Mouse (Mus musculus) CH12.LX (cell line): ENCODE data around the gene Trp53bp2.

ENCODE experiments used
- BHLHE40 ChIP-seq: IDR thresholded peaks from 2 replicates; pipeline ENCODE4 v1.6.1; 2011; ENCODE audit warnings: mild to moderate bottlenecking, low read depth, low read length, improper control_type of control experiment
- CTCF ChIP-seq, 2 experiments: IDR thresholded peaks in 1 of 2; conservative IDR thresholded peaks in 1 of 2; 2 replicates each; pipeline ENCODE4 v1.5.1; 2011 to 2012; ENCODE audit warnings: low read depth in 2 of 2, low read length in 2 of 2, improper control_type of control experiment in 1 of 2, inconsistent platforms in 1 of 2, mild to moderate bottlenecking in 1 of 2, moderate library complexity in 1 of 2
- E2F4 ChIP-seq: IDR thresholded peaks from 2 replicates; pipeline ENCODE4 v1.6.1; 2011; ENCODE audit warnings: low read depth, low read length, improper control_type of control experiment; ENCODE audit not compliant: insufficient replicate concordance
- GABPA ChIP-seq: IDR thresholded peaks from 2 replicates; pipeline ENCODE4 v1.6.1; 2012; ENCODE audit warnings: low read depth, low read length, improper control_type of control experiment, inconsistent platforms; ENCODE audit not compliant: insufficient replicate concordance
- MAX ChIP-seq: IDR thresholded peaks from 2 replicates; pipeline ENCODE4 v1.6.1; 2011; ENCODE audit warnings: low read length, improper control_type of control experiment
- MEF2A ChIP-seq: IDR thresholded peaks from 2 replicates; pipeline ENCODE4 v1.6.1; 2014; ENCODE audit warnings: low read depth, mild to moderate bottlenecking, inconsistent platforms, low read length, improper control_type of control experiment, borderline replicate concordance
- MYC ChIP-seq: IDR thresholded peaks from 2 replicates; pipeline ENCODE4 v1.6.1; 2011; ENCODE audit warnings: low read depth, mild to moderate bottlenecking, improper control_type of control experiment, low read length
- PAX5 ChIP-seq: IDR thresholded peaks from 2 replicates; pipeline ENCODE4 v1.6.1; 2012; ENCODE audit warnings: low read length, inconsistent platforms, mixed read lengths
- POLR2A ChIP-seq: IDR thresholded peaks from 2 replicates; pipeline ENCODE4 v1.6.1; 2011; ENCODE audit warnings: low read depth, mild to moderate bottlenecking, improper control_type of control experiment, low read length
- RCOR1 ChIP-seq: conservative IDR thresholded peaks from 2 replicates; pipeline ENCODE4 v1.6.1; 2012; ENCODE audit warnings: low read depth, mild to moderate bottlenecking, inconsistent platforms, low read length, improper control_type of control experiment
- SIN3A ChIP-seq: IDR thresholded peaks from 2 replicates; pipeline ENCODE4 v1.6.1; 2012; ENCODE audit warnings: low read length, improper control_type of control experiment, inconsistent platforms
- USF1 ChIP-seq: IDR thresholded peaks from 2 replicates; pipeline ENCODE4 v1.6.1; 2014; ENCODE audit warnings: low read depth, mild to moderate bottlenecking, inconsistent platforms, low read length, improper control_type of control experiment
- ZC3H11A ChIP-seq: IDR thresholded peaks from 2 replicates; pipeline ENCODE4 v1.6.1; 2012; ENCODE audit warnings: low read depth, mild to moderate bottlenecking, inconsistent platforms, low read length, improper control_type of control experiment
- ZNF384 ChIP-seq: IDR thresholded peaks from 2 replicates; pipeline ENCODE4 v1.6.1; 2012; ENCODE audit warnings: low read depth, low read length, improper control_type of control experiment, inconsistent platforms

DNA sequence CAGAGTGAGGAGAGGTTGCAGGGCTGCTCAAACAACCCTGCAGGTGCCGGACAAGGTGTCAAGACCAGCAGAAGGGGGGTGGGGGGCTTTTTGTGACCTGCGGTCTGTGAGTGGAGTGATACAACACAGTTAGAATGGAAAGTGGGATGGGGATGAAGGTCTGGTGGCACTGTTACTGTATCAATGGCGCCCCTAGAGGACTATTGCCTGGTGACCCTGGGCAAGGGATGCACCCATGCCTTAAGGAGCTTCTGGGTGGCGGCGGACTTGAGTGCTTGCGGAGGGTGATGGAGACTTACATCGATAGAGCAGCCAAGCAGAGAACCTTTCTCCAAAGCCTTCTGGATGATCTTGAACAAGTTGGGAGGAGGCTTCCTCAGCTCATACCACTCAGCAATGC is 81.6 kb downstream of the Trp53bp2 start:
- no peak for TF ChIP-seq E2F4
- TF ChIP-seq MEF2A, result no peak
- peak; percentile 7 to 50; a peak in 2 of 4 replicates for TF ChIP-seq CTCF (conservative IDR thresholded peaks at IDR 0.05 in 1 of 2, IDR thresholded peaks at IDR 0.05 in 1 of 2; ENCODE audit: low read depth in 2 of 2, low read length in 2 of 2)
- no peak for TF ChIP-seq ZNF384
- no peak for TF ChIP-seq SIN3A
- TF ChIP-seq MYC, result no peak
- no peak for TF ChIP-seq RCOR1
- TF ChIP-seq MAX, result no peak
- no peak for TF ChIP-seq PAX5
- TF ChIP-seq GABPA, result no peak
- no peak for TF ChIP-seq ZC3H11A
- TF ChIP-seq USF1, result no peak
- TF ChIP-seq BHLHE40, result no peak
- no peak for TF ChIP-seq POLR2A
